Mouse (Mus musculus) midbrain, embryonic 14.5 days (tissue): Measurements from ENCODE around the gene Rap2b. TPM values are rescaled to one million over a fixed set of nuclear protein-coding genes. Genes with fewer than 3 reads are reported as not detected.
A peak's percentile ranks its signal among the peaks of the same experiment; 100 is the strongest.

ENCODE experiments used
- ATAC-seq: fragments of 200-750 bp; cut with Nextera tagmentation; 2 replicates; pipeline ENCODE4 v1.8.0; 2017; ENCODE audit warnings: moderate number of reproducible peaks, moderate library complexity; ENCODE audit not compliant: low FRiP score, low TSS enrichment
- DNase-seq: peaks from one replicate; pipeline ENCODE4 v3.0.0-alpha.2; 2015
- H3K27ac ChIP-seq: fragments of 300-500 bp; sonication (generic); replicated peaks from 2 replicates; pipeline ENCODE4 v1.5.1; 2014; ENCODE audit warnings: mild to moderate bottlenecking, low read depth, low read length, moderate library complexity
- H3K27me3 ChIP-seq: fragments of 300-500 bp; sonication (generic); 2 replicates; pipeline ENCODE4 v1.6.1; 2014; ENCODE audit warnings: low read length, control low read depth, mixed read lengths; ENCODE audit not compliant: control insufficient read depth, insufficient read depth
- H3K36me3 ChIP-seq: fragments of 300-500 bp; sonication (generic); 2 replicates; pipeline ENCODE4 v1.6.1; 2014; ENCODE audit warnings: low read length, control low read depth; ENCODE audit not compliant: control insufficient read depth, insufficient read depth
- H3K4me1 ChIP-seq: fragments of 300-500 bp; sonication (generic); 2 replicates; pipeline ENCODE4 v1.6.1; 2014; ENCODE audit warnings: mild to moderate bottlenecking, antibody characterized with exemption, low read length, control low read depth; ENCODE audit not compliant: control insufficient read depth, insufficient read depth
- H3K4me2 ChIP-seq: fragments of 300-500 bp; sonication (generic); 2 replicates; pipeline ENCODE4 v1.6.1; 2014; ENCODE audit warnings: mild to moderate bottlenecking, low read length, moderate library complexity
- H3K4me3 ChIP-seq: fragments of 300-500 bp; sonication (generic); replicated peaks from 2 replicates; pipeline ENCODE4 v1.5.1; 2014; ENCODE audit warnings: low read depth, low read length
- H3K9ac ChIP-seq: fragments of 300-500 bp; sonication (generic); replicated peaks from 2 replicates; pipeline ENCODE4 v1.6.1; 2014; ENCODE audit warnings: mild to moderate bottlenecking, low read length, moderate library complexity
- H3K9me3 ChIP-seq: fragments of 300-500 bp; sonication (generic); 2 replicates; pipeline ENCODE4 v1.6.1; 2016; ENCODE audit warnings: low read length, control low read depth, mixed read lengths; ENCODE audit not compliant: control insufficient read depth
- WGBS: fragments of 180-500 bp; shearing (Covaris S2); extraction: QIAGEN DNeasy Blood & Tissue Kit; methylation state at CpG from one replicate; pipeline ENCODE4 v1.1.7; 2014; 5-methylcytosine and 5-hydroxymethylcytosine counted together
- polyA plus RNA-seq: library from polyadenylated mRNA; unstranded; fragments of >200 nt; fragmentation: Nextera tagmentation; extraction: Ambion mirVana; gene quantifications from 2 replicates; pipeline ENCODE4 v1.2.1, GENCODE M21; 2014

The Rap2b gene
- polyA plus RNA-seq, 1 experiment from 2014 or later: 13.2 TPM

DNA sequence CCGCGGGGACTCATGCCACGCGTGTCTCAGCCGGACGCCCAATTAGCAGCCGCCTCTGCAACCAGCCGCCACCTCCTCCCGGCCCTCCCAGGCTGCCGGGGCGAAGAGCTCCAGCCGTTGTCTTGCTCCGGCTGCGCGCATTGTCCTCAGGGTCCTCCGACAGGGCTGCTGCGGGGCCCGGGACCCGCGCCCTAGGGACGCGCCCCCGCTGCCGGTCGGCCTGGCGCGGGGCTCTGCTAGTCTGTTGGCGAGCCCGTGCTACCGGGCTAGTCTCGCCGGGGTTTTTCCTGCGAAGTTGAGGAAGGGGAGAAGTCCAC lies 3.2 kb downstream of the Rap2b start:
- 0% methylated on average over 33 of the region's 33 CpGs for WGBS
- Histone ChIP-seq H3K27ac (peak overlapping the region; percentile 89), H3K27me3 (no peaks in the 10 kb centered on the region), H3K9ac (peak overlapping the region; percentile 63), H3K9me3 (no peaks in the 10 kb centered on the region), H3K4me3 (peak overlapping the region; percentile 61), H3K4me2 (peak overlapping the region; percentile 71), H3K36me3 (no peaks in the 10 kb centered on the region), H3K4me1 (peaks cover 23% of the 10 kb centered on the region)
- no peak for DNase-seq
- peak; percentile 61; the same call in 1 of the 2 replicates for ATAC-seq

DNA sequence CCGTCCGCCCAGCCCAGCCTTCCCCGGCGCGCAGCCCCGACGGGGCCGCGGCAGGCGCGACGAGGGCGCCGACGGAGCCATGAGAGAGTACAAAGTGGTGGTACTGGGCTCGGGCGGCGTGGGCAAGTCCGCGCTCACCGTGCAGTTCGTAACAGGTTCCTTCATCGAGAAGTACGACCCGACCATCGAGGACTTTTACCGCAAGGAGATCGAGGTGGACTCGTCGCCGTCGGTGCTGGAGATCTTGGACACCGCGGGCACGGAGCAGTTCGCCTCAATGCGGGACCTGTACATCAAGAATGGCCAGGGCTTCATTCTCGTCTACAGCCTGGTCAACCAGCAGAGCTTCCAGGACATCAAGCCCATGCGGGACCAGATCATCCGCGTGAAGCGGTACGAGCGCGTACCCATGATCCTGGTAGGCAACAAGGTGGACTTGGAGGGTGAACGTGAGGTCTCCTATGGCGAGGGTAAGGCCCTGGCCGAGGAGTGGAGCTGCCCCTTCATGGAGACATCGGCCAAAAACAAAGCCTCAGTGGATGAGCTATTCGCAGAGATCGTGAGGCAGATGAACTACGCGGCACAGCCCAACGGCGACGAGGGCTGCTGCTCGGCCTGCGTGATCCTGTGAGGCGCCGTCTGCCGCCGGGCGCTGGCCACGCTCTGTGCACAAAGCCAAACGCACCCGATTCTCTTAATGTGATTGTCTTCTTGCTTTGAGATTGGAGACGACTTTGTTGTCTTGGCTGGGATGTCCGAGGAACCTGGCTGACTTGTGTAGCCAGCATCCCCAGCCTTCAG lies 3.7 kb downstream of the Rap2b start:
- no peaks in the 10 kb centered on the region for H3K36me3 ChIP-seq
- peaks cover 23% of the 10 kb centered on the region for H3K4me1 ChIP-seq
- H3K4me3 ChIP-seq: peak overlapping the region; percentile 61
- H3K27me3 ChIP-seq: no peaks in the 10 kb centered on the region
- H3K4me2 ChIP-seq: peak overlapping the region; percentile 71
- ATAC-seq (no peak; the same call in 1 of the 2 replicates), DNase-seq (peak; percentile 80)
- H3K27ac ChIP-seq: peak overlapping the region; percentile 89
- 0% methylated on average over 68 of the region's 68 CpGs for WGBS
- H3K9me3 ChIP-seq: no peaks in the 10 kb centered on the region
- peak overlapping the region; percentile 63 for H3K9ac ChIP-seq

DNA sequence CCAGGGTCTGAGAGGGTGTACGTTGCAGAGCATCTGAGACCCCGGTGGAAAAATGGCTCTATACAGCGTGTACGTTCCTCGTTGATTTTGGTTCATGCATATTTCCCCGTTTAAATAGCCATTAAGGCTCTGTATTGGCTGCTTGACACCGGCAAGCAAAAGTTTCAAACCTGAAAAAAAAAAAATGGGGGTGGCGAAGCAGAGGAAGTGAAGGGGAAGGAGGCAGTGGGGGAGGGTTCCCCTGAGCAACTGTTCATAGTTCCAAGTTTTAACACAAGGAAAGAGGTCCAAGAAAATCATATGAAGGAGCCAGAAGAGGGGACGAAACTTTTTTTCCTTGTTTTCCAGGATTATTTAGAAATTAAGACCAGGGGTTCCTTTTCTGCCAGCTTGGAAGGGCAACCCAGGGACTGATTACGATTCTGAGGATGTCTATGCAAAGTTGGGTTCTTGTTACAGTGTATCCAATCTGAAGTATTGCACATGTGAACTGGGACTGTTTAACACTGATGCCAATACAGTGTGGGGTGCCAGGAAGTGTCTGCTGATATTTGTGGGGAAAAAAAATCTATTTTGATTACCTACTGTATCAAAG lies 4.4 kb downstream of the Rap2b start, which contains the start of gene B430305J03Rik:
TSS of gene B430305J03Rik (minus strand) at position 173 of the 595 bp plus-strand sequence.
- Histone ChIP-seq H3K27me3 (no peaks in the 10 kb centered on the region), H3K4me1 (peaks cover 23% of the 10 kb centered on the region), H3K9me3 (no peaks in the 10 kb centered on the region), H3K27ac (peak within 1 kb of the TSS; percentile 89), H3K9ac (peak within 1 kb of the TSS; percentile 63), H3K4me2 (peak within 1 kb of the TSS; percentile 71), H3K36me3 (no peaks in the 10 kb centered on the region), H3K4me3 (peak within 1 kb of the TSS; percentile 61)
- 2% methylated on average over 10 of the region's 10 CpGs for WGBS
- ATAC-seq (no peak), DNase-seq (peak; percentile 31)

DNA sequence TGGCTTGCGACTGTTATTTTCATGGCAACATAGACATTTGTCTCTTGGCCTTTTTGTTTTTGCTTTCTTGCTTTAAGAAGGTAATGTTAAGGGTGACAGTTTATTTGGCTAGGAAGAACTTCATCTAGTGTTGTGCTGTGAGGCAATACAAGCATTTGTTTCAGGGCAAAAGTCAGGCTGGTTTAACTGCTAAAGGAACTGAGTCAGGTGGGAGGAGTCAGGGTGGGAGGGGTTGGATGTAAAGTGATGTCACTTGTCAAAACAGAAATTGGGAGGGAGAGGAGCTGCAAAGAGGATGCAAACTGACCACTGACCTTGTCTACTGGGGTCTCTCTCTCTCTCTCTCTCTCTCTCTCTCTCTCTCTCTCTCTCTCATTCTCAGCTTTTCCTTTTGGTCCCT lies 7.0 kb downstream of the Rap2b start:
- DNase-seq: no peak
- Histone ChIP-seq H3K36me3 (no peaks in the 10 kb centered on the region), H3K4me2 (0 out of 2 replicates have a peak overlapping the region, but pooled peaks have one; percentile 71), H3K4me3 (no peak overlapping the region), H3K4me1 (peaks cover 23% of the 10 kb centered on the region), H3K9me3 (no peaks in the 10 kb centered on the region), H3K27me3 (no peaks in the 10 kb centered on the region), H3K27ac (no peak overlapping the region), H3K9ac (no peak overlapping the region)
- no peak for ATAC-seq
- WGBS: 92% methylated on average over 1 of the region's 1 CpGs

DNA sequence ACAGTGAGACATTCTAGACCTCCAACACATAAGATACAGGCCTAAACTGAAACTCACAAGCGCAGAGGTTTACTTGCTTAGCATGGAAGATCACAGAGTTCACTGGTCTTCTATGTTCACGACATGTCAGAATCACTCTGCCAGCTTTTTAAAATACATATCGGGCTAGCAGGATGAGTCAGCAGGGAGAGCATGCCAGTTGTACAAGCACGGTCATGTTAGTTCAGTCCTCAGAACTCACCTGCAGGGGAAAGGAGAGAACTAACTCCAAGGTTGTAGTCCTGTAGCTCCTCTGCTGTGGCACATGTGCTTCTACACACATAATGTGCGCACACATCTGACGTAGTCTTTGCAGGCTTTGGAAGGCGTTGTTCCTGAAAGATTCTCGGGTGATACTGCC lies 14.6 kb downstream of the Rap2b start:
- DNase-seq: no peak
- WGBS: 95% methylated on average over 8 of the region's 8 CpGs
- no peaks in the 10 kb centered on the region for H3K36me3 ChIP-seq
- ATAC-seq: no peak
- no peaks in the 10 kb centered on the region for H3K9me3 ChIP-seq
- H3K4me3 ChIP-seq: no peak overlapping the region
- no peak overlapping the region for H3K9ac ChIP-seq
- H3K4me2 ChIP-seq: no peak overlapping the region
- no peak overlapping the region for H3K27ac ChIP-seq
- H3K4me1 ChIP-seq: no peaks in the 10 kb centered on the region
- H3K27me3 ChIP-seq: no peaks in the 10 kb centered on the region

DNA sequence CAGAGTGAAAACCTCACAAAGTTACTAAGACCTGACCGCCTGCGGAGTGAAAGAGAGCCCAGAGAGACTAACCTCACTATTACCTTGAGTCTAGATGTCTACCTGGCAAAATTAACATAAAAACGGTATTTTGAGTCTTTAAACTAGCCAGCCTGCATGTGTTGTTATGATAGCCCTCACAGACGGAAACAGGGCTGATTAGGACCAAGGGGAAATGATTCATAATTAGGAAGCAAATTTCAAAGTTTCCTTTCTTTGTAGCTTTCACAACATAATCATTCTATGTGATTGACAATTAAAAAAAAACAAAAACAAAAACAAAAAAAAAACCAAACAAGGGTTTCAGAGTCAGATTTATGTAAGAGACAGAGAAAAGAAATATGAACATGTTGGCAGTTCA lies 24.9 kb downstream of the Rap2b start:
- 87% methylated on average over 4 of the region's 4 CpGs for WGBS

DNA sequence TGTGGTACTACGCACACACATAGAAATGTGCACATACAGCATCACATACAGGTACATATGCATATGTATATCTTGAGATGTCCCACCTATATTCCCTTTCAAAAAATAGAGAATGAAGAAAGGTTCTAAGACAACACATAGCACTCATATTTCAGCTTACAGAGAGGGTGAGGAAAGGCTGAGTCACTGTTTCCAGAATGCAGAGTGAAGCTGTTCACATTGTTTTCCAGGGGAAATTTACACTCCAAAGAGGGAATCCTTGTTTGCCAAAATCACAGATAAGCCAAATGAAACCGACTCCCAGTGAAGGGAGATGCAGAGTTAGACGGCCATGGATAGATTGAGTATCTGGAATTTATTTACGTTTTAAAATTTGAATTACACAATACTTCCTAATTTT lies 30.1 kb downstream of the Rap2b start:
- no peak overlapping the region for H3K9ac ChIP-seq
- H3K9me3 ChIP-seq: no peaks in the 10 kb centered on the region
- DNase-seq (no peak), ATAC-seq (no peak)
- H3K27ac ChIP-seq: no peak overlapping the region
- H3K4me1 ChIP-seq: peaks cover 1% of the 10 kb centered on the region; the same call in 1 of the 2 replicates
- no peaks in the 10 kb centered on the region for H3K27me3 ChIP-seq
- no peaks in the 10 kb centered on the region for H3K36me3 ChIP-seq
- 83% methylated on average over 4 of the region's 4 CpGs for WGBS
- H3K4me2 ChIP-seq: no peak overlapping the region
- no peak overlapping the region for H3K4me3 ChIP-seq

More for the DNA sequence above, 24.9 kb downstream of the Rap2b start:
- ATAC-seq (no peak), DNase-seq (no peak)
- Histone ChIP-seq H3K9me3 (no peaks in the 10 kb centered on the region), H3K9ac (no peak overlapping the region), H3K4me3 (no peak overlapping the region), H3K27me3 (no peaks in the 10 kb centered on the region), H3K4me1 (no peaks in the 10 kb centered on the region), H3K36me3 (no peaks in the 10 kb centered on the region), H3K4me2 (no peak overlapping the region), H3K27ac (no peak overlapping the region)

DNA sequence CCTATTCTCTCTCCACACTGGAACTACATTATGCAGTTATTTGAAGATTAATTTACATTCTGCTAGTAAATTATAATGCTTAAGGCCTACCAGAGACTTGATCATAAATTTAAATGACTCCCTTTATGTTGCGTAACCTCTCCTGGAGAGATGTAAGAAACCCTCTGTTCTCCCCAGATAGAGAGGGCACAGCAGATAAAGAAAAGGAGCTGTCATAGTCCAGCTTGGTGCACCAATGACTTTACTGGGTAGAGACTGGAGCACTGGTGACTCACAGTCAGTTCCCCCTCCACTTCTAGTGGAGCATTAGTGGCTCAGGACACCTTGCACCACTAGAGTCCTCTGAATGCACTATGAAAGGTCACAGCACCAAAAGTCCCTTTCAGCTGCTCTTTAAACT lies 31.4 kb downstream of the Rap2b start:
- Histone ChIP-seq H3K27ac (no peak overlapping the region), H3K36me3 (no peaks in the 10 kb centered on the region), H3K27me3 (no peaks in the 10 kb centered on the region), H3K4me3 (no peak overlapping the region), H3K9me3 (no peaks in the 10 kb centered on the region), H3K4me2 (no peak overlapping the region), H3K4me1 (peaks cover 7% of the 10 kb centered on the region; the same call in 1 of the 2 replicates), H3K9ac (no peak overlapping the region)
- no peak for ATAC-seq
- DNase-seq: no peak
- 55% methylated on average over 1 of the region's 1 CpGs for WGBS

DNA sequence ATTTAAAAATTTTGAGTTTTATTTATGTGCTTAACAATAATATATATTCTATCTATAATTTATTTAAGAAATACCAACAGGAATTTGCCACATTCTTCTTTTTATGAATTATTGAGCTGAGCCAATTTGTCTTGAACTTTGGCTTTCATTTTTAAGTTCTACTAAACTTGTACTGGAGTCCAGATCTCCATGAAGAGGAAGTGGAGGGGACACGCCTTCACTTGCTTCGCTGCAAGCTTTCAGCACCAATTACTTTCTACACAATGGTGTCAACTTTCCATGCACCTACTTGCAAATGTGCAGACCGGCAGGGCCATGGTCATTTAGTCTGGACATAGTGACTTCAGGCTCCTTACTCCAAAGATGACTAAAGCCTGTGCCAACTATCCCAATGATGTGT lies 32.1 kb downstream of the Rap2b start:
- no peak for DNase-seq
- H3K4me1 ChIP-seq: peaks cover 7% of the 10 kb centered on the region; the same call in 1 of the 2 replicates
- no peaks in the 10 kb centered on the region for H3K9me3 ChIP-seq
- no peaks in the 10 kb centered on the region for H3K36me3 ChIP-seq
- no peak overlapping the region for H3K4me2 ChIP-seq
- 74% methylated on average over 3 of the region's 3 CpGs for WGBS
- H3K27ac ChIP-seq: no peak overlapping the region
- no peak overlapping the region for H3K4me3 ChIP-seq
- H3K9ac ChIP-seq: no peak overlapping the region
- no peaks in the 10 kb centered on the region for H3K27me3 ChIP-seq
- no peak for ATAC-seq
